Mouse (Mus musculus) megakaryocyte, embryonic 14.5 days (primary cell): ENCODE measurements around the gene Atoh1. TPM values are rescaled to one million over a fixed set of nuclear protein-coding genes. Genes with fewer than 3 reads are reported as not detected.

ENCODE experiments used
- H3K27me3 ChIP-seq: replicated peaks from 2 replicates; pipeline ENCODE3; 2012; ENCODE audit warnings: inconsistent platforms
- H3K36me3 ChIP-seq: replicated peaks from 2 replicates; pipeline ENCODE3; 2012; ENCODE audit warnings: low read length, inconsistent platforms, mixed read lengths
- H3K4me1 ChIP-seq: 2 replicates; pipeline ENCODE4 v1.6.1; 2012; ENCODE audit warnings: inconsistent platforms
- H3K4me3 ChIP-seq: replicated peaks from 2 replicates; pipeline ENCODE3; 2012; ENCODE audit warnings: moderate library complexity, mild to moderate bottlenecking, inconsistent platforms
- H3K9me3 ChIP-seq: 2 replicates; pipeline ENCODE4 v1.6.1; 2012; ENCODE audit warnings: inconsistent platforms
- FLI1 ChIP-seq: IDR thresholded peaks from 2 replicates; pipeline ENCODE4 v1.6.1; 2012; ENCODE audit warnings: low read length, inconsistent platforms, mixed read lengths
- GATA1 ChIP-seq: IDR thresholded peaks from 3 replicates; pipeline ENCODE4 v1.6.1; 2012; ENCODE audit warnings: mixed read lengths, low read length, inconsistent platforms, borderline replicate concordance
- polyA plus RNA-seq: library from polyadenylated mRNA; stranded (reverse); fragments of >175 nt; gene quantifications from 2 replicates; pipeline ENCODE4 v1.2.3, GENCODE M21; 2012; ENCODE audit warnings: low replicate concordance; ENCODE audit not compliant: insufficient read depth

Atoh1 gene
- polyA plus RNA-seq, 1 experiment = not detected

DNA sequence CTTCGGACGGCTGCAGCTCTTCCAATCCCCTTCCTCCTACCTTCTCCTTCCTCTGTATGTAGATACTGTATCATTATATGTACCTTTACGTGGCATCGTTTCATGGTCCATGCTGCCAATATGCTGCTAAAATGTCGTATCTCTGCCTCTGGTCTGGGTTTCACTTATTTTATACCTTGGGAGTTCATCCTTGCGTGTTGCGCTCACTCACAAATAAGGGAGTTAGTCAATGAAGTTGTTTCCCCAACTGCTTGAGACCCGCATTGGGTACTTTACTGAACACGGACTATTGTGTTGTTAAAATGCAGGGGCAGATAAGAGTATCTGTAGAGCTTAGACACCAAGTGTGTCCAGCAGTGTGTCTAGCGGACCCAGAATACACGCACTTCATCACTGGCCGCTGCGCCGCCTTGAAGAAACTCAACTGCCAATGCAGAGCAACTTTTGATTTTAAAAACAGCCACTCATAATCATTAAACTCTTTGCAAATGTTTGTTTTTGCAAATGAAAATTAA is 1.6 kb downstream of the Atoh1 start:
- Histone ChIP-seq H3K4me3 (no peak overlapping the region), H3K36me3 (no peaks in the 10 kb centered on the region), H3K4me1 (peaks cover 29% of the 10 kb centered on the region), H3K27me3 (peaks cover 84% of the 10 kb centered on the region), H3K9me3 (peaks cover 29% of the 10 kb centered on the region)
- no peak for TF ChIP-seq GATA1
- no peak for TF ChIP-seq FLI1

DNA sequence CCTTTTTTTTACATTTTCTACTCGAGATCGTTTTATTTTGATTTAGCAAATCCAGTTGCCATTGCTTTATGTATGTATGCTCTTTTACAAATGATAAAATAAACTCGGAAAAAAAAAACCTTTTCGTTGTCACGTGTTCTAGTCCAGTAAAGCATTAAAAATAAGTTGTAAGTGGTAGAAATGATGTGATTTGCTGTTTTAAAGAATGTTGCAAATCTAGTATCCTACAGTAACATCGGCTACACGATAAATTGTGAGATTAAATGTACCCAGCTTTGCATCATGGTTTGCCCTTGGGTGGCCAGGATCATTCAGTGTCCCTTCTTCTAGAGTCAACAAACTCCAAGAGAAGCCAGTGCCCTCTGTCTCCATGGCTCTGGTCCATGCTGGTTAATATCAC is 2.2 kb downstream of the Atoh1 start:
- Histone ChIP-seq H3K27me3 (peaks cover 85% of the 10 kb centered on the region), H3K4me3 (no peak overlapping the region), H3K36me3 (no peaks in the 10 kb centered on the region), H3K4me1 (peaks cover 29% of the 10 kb centered on the region), H3K9me3 (peaks cover 29% of the 10 kb centered on the region)
- TF ChIP-seq GATA1 = no peak
- TF ChIP-seq FLI1 = no peak

DNA sequence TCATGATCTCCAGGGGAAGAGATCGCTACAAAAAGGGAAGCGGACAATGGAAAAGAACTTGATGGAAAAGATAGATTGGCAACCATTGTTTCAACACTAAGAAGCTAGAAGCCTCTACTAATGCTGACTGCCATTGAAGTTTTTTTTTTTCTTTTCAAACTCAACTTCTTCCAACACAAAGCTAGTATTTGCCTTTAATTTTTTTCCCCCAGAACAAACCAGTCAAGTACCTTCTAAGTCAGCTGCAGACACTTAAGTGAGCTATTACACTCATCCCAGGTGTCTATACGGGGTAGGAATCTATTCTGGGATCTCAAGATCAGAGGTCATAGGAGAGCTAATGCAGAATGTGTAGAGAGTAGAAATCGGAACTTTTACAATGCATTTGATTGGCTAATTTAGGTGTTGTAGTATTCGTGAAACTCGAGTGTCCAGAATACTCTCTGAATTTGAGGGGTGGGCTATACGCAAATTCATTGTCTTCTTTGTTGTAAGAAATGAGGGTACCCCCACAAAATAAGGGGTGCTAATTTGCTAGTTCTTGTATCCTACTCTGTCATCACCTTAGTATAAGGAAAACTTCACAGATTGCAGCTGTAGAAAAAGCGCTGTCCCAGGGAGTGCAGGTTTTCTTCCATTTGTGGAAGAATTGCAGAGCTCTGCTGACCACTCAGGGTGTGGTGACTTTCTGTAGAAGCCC is 2.8 kb downstream of the Atoh1 start:
- TF ChIP-seq GATA1 = no peak
- no peak for TF ChIP-seq FLI1
- H3K9me3 ChIP-seq = peaks cover 29% of the 10 kb centered on the region
- H3K4me3 ChIP-seq = no peak overlapping the region
- no peaks in the 10 kb centered on the region for H3K36me3 ChIP-seq
- H3K27me3 ChIP-seq = peaks cover 85% of the 10 kb centered on the region
- peaks cover 29% of the 10 kb centered on the region for H3K4me1 ChIP-seq

DNA sequence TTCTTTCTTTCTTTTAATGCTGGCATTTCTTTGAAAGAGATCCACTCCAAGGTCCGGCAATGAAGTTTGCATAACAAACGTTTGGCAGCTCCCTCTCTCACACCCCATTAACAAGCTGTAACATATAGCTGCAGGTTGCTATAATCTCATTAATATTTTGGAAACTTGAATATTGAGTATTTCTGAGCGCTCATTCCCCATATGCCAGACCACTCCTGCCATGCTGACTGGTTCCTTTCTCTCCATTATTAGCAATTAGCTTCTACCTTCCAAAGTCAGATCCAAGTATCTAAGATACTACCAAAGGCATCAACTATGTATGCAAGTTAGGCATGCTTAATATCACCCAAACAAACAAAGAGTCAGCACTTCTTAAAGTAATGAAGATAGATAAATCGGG is 4.4 kb downstream of the Atoh1 start:
- H3K9me3 ChIP-seq = peaks cover 24% of the 10 kb centered on the region
- H3K4me1 ChIP-seq = peaks cover 22% of the 10 kb centered on the region
- H3K36me3 ChIP-seq = no peaks in the 10 kb centered on the region
- no peak overlapping the region for H3K4me3 ChIP-seq
- TF ChIP-seq GATA1 (no peak), FLI1 (no peak)
- H3K27me3 ChIP-seq = peaks cover 71% of the 10 kb centered on the region

DNA sequence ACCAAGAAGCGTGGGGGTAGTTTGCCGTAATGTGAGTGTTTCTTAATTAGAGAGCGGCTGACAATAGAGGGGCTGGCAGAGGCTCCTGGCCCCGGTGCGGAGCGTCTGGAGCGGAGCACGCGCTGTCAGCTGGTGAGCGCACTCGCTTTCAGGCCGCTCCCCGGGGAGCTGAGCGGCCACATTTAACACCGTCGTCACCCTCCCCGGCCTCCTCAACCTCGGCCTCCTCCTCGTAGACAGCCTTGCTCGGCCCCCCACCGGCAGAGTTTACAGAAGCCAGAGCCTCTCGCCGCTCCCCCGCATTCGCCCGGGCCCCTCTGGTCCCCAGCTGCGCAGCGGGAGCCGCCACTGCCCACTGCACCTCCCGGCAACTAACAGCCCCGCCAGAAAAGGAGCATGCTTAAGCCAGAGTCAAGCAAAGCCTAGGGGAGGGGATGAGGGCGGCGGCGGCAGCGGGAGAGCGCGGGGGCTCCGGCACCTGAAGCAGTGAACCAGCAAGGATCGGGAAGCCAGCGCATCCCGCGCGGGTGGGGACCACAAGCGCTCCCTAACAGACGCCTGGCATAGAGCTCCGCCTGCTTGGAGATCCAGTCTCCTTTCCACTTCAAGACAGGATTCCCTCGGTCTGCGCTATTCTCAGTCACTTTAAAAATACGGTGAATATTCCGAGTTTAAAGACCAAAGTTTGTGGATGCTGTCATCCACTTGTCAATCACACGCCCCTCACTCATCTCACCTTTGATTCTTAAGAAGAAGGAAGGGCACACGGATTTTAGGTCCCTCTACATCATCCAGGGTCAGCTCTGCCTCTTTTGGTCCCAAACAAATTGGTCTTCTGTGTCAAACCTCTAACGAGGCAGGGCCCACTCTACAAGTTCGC is 5.8 kb downstream of the Atoh1 start:
- no peak overlapping the region for H3K4me3 ChIP-seq
- no peak for TF ChIP-seq GATA1
- TF ChIP-seq FLI1 = no peak
- no peaks in the 10 kb centered on the region for H3K36me3 ChIP-seq
- H3K4me1 ChIP-seq = peaks cover 9% of the 10 kb centered on the region
- H3K9me3 ChIP-seq = peaks cover 24% of the 10 kb centered on the region
- H3K27me3 ChIP-seq = peaks cover 57% of the 10 kb centered on the region

DNA sequence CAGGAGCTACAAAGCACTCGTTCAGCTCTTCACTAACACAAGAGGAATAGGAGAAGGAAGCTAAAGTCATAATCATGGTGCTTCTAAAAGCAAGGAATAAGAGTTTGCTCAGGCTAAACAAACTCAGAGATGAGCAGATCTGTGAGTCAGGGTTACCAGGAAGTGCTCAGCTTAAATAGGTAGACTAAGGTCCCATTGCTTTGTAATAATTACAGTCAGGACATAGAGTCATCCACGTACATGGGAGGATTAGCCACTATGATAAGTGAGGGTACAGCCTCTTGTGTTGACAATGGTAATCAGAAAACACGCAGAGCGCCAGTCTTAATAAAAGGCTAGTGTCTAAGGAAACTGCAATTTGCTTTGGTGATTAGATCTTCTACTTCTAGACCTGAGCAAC is 7.4 kb downstream of the Atoh1 start:
- TF ChIP-seq GATA1 (no peak), FLI1 (no peak)
- no peak overlapping the region for H3K4me3 ChIP-seq
- H3K27me3 ChIP-seq = peaks cover 43% of the 10 kb centered on the region
- no peaks in the 10 kb centered on the region for H3K4me1 ChIP-seq
- H3K36me3 ChIP-seq = no peaks in the 10 kb centered on the region
- peaks cover 15% of the 10 kb centered on the region for H3K9me3 ChIP-seq

DNA sequence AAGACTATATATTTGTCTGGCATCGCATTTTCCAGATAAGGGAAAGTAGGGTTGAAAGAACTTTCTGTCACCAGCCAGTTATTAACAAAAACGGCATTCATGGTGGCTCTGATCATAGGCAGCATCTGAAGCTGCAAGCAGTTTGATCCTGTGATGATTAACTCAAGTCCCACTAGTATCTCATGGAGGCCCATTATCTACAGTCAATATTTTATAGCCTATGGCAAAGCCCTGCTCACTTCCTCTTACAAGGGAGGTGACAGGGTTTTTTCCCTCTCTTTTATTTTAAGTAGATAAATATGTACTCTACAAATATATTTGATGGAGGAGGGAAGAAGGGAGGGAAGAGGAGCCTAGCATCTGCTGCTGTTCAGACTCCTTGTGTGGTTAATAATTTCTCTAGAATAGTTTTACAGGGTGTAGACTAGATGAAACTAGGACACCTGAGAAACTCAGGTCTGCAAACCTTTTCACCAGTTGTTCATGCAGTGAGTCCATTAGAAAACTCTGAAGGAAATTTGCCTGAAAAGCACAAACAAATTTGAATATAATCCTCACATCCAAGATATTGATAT is 14.1 kb downstream of the Atoh1 start:
- TF ChIP-seq FLI1 = no peak
- TF ChIP-seq GATA1 = no peak
- Histone ChIP-seq H3K9me3 (no peaks in the 10 kb centered on the region), H3K4me3 (no peak overlapping the region), H3K36me3 (no peaks in the 10 kb centered on the region), H3K4me1 (no peaks in the 10 kb centered on the region), H3K27me3 (no peaks in the 10 kb centered on the region)

DNA sequence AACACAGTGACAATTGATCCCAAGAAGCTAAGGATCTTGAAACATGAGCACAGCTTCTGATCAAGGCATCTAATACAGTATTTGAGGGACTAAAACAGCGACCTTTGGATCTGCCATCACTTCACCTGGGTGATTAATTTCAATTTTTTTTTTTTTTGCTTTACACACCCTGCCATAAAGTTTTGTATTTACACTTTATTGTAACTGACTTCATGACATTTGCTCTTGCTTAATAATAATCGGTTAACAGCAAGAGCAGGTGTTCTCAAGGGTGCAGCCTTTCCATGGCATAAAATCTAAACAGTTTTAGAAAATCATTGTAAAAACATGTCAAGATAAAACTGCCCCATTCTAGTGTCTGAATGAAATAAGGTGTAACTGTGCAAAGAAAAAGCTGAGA is 25.6 kb downstream of the Atoh1 start:
- no peak for TF ChIP-seq FLI1
- TF ChIP-seq GATA1 = no peak
- peaks cover 4% of the 10 kb centered on the region; the same call in 1 of the 2 replicates for H3K9me3 ChIP-seq
- no peaks in the 10 kb centered on the region for H3K36me3 ChIP-seq
- H3K4me3 ChIP-seq = no peak overlapping the region
- H3K4me1 ChIP-seq = no peaks in the 10 kb centered on the region
- H3K27me3 ChIP-seq = no peaks in the 10 kb centered on the region

DNA sequence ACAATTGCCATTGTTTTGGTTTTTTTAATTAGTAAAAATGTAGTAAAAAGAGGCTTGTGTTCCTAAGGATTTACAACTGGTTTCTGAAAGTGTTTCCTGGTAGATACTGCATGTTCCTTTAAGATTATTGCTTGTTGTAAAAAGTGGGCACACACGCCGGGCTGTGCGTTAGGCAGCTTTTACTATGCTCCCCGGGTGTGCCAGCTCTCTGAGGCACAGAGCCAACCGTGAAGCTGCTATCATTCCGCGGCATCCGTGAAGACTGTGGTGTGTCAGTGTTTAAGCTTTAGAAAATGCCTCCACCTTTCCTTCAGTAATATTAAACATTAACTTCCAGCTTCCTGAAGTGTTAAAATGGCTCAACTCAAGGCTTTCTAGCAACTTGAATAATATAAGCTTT is 35.0 kb downstream of the Atoh1 start:
- H3K4me1 ChIP-seq = no peaks in the 10 kb centered on the region
- H3K4me3 ChIP-seq = no peak overlapping the region
- TF ChIP-seq FLI1 (no peak), GATA1 (no peak)
- no peaks in the 10 kb centered on the region for H3K9me3 ChIP-seq
- H3K36me3 ChIP-seq = no peaks in the 10 kb centered on the region
- no peaks in the 10 kb centered on the region for H3K27me3 ChIP-seq
